Comparison of ENCODE assay signal across 9 mouse cellular contexts in genomic region chr7:143087070-143087579, GRCm38 (mm10). TPM values are rescaled to one million over a fixed set of nuclear protein-coding genes. Genes with fewer than 3 reads are reported as not detected.
A peak's percentile ranks its signal among the peaks of the same experiment; 100 is the strongest.
DNase-seq lines count a peak whose midpoint lies in the region; ATAC-seq and TF ChIP-seq lines count a peak whose summit lies in the region.
"Had no signal": no experiment of that assay in that cellular context is flagged by ENCODE, and none has a peak within 500 bp of the region (broad histone marks: within the 10 kb centered on the region; RNA-seq: fewer than 3 reads in every experiment).

No protein-coding gene starts in this region.

- no peaks in the 10 kb centered on the region for H3K36me3 ChIP-seq in ES-E14 (ENCODE audit: control insufficient read depth, insufficient read depth, low read length, poor library complexity, severe bottlenecking)
- no peaks in the 10 kb centered on the region for H3K36me3 ChIP-seq in forebrain, embryonic 14.5 days (ENCODE audit: control insufficient read depth, insufficient read depth, low read length)
- no peaks in the 10 kb centered on the region for H3K36me3 ChIP-seq in liver, postnatal 0 days (replicated peaks; ENCODE audit: insufficient read depth, low read length)

- no peak overlapping the region for H3K9ac ChIP-seq in ES-E14 (ENCODE audit: insufficient read depth, low read depth, low read length, poor library complexity, severe bottlenecking)
- H3K9ac ChIP-seq in forebrain, embryonic 14.5 days (ENCODE audit: low read length), result no peak overlapping the region
- no peak overlapping the region for H3K9ac ChIP-seq in liver, postnatal 0 days (replicated peaks)

- intact Hi-C loops in gastrocnemius, postnatal 14 days (cut with DNase I; ENCODE audit: low total_unique reads), result loop anchor here (2.0 kb wide), 1 partner anchor 80 kb away; no protein-coding TSS in a partner anchor

- no peaks in the 10 kb centered on the region; a peak in 1 of 4 replicates for H3K4me1 ChIP-seq in ES-E14 (ENCODE audit: control insufficient read depth in 2 of 2, insufficient read depth in 2 of 2, low read length in 2 of 2, poor library complexity in 1 of 2)
- no peaks in the 10 kb centered on the region for H3K4me1 ChIP-seq in forebrain, embryonic 14.5 days (ENCODE audit: control insufficient read depth, insufficient read depth, low read length)
- H3K4me1 ChIP-seq in liver, postnatal 0 days (ENCODE audit: insufficient read depth), result no peaks in the 10 kb centered on the region

- H3K4me2 ChIP-seq in forebrain, embryonic 14.5 days (ENCODE audit: low read length), result no peak overlapping the region
- no peak overlapping the region for H3K4me2 ChIP-seq in liver, postnatal 0 days (ENCODE audit: low read depth, low read length)

- in situ Hi-C loops in ES-E14 (cut with MboI; ENCODE audit: low sequenced_read_pairs in 2 of 2, unreplicated experiment in 2 of 2), result loop anchor here in 1 of 2 experiments (10.0 kb wide), 1 partner anchor 182 kb away; no protein-coding TSS in a partner anchor

- peak; percentile 59 for DNase-seq in gastrocnemius, postnatal 14 days
- DNase-seq in gastrocnemius, postnatal 25 days, result no peak
- no peak for DNase-seq in ES-E14 (ENCODE audit: low read depth, low spot score)
- peak; percentile 56 for DNase-seq in forebrain, embryonic 14.5 days (ENCODE audit: low spot score)
- DNase-seq in kidney, adult 11 months, result peak; percentile 50
- DNase-seq in liver, postnatal 0 days, result peak; percentile 53
- DNase-seq in retina, postnatal 7 days (ENCODE audit: low read depth, low spot score), result peak; percentile 34
- no peak for DNase-seq in layer of hippocampus, adult 9-11 months

- ATAC-seq in forebrain, embryonic 14.5 days, result peak; percentile 58; the same call in 1 of the 2 replicates
- 0 out of 2 replicates have a peak, but pooled peaks have one; percentile 15 for ATAC-seq in liver, postnatal 0 days

- H3K27me3 ChIP-seq in forebrain, embryonic 14.5 days (replicated peaks; ENCODE audit: control insufficient read depth, insufficient read depth, low read length), result no peaks in the 10 kb centered on the region
- no peaks in the 10 kb centered on the region for H3K27me3 ChIP-seq in liver, postnatal 0 days (ENCODE audit: insufficient read depth, low read length)

- 35% methylated on average over 4 of the region's 4 CpGs for WGBS in forebrain, embryonic 14.5 days
- 50% methylated on average over 4 of the region's 4 CpGs for WGBS in liver, postnatal 0 days (ENCODE audit: insufficient replicate concordance)

- TF ChIP-seq CTCF in liver, postnatal 0 days (IDR thresholded peaks at IDR 0.05; ENCODE audit: low read depth), result peak; percentile 65

- H3K27ac ChIP-seq in ES-E14 (ENCODE audit: insufficient read depth, low read depth, low read length, poor library complexity, severe bottlenecking), result no peak overlapping the region
- no peak overlapping the region for H3K27ac ChIP-seq in forebrain, embryonic 14.5 days (ENCODE audit: low read depth, low read length)
- no peak overlapping the region for H3K27ac ChIP-seq in liver, postnatal 0 days (ENCODE audit: low read depth)

- TF ChIP-seq EP300 in liver, postnatal 0 days (IDR thresholded peaks at IDR 0.05; ENCODE audit: low read depth), result no peak

- no peak overlapping the region for H3K4me3 ChIP-seq in ES-E14 (ENCODE audit: insufficient read depth in 1 of 2, low read depth in 1 of 2, low read length in 2 of 2, poor library complexity in 1 of 2, severe bottlenecking in 1 of 2)
- no peak overlapping the region for H3K4me3 ChIP-seq in forebrain, embryonic 14.5 days (ENCODE audit: low read depth, low read length)
- H3K4me3 ChIP-seq in liver, postnatal 0 days (ENCODE audit: low read depth, low read length), result no peak overlapping the region

- H3K9me3 ChIP-seq in ES-E14 (ENCODE audit: control insufficient read depth, insufficient read depth, low read depth, low read length), result no peaks in the 10 kb centered on the region
- no peaks in the 10 kb centered on the region for H3K9me3 ChIP-seq in forebrain, embryonic 14.5 days (replicated peaks; ENCODE audit: control insufficient read depth, low read length)
- H3K9me3 ChIP-seq in liver, postnatal 0 days (ENCODE audit: low read length), result no peaks in the 10 kb centered on the region

TF ChIP-seq in ES-E14, 5 proteins besides CTCF, POLR2A, EP300 and RAD21:
- TF ChIP-seq MAFK (IDR thresholded peaks at IDR 0.05; ENCODE audit: insufficient read depth, low read depth, low read length), result no peak
- no peak for TF ChIP-seq HCFC1 (IDR thresholded peaks at IDR 0.05; ENCODE audit: borderline replicate concordance, insufficient read depth, low read length)
- TF ChIP-seq ZC3H11A (IDR thresholded peaks at IDR 0.05; ENCODE audit: borderline replicate concordance, low read depth, low read length), result 0 out of 2 replicates have a peak, but pooled peaks have one; percentile 50
- no peak for TF ChIP-seq CHD2 (IDR thresholded peaks at IDR 0.05; ENCODE audit: low read depth, low read length)

RNA-seq across cellular contexts. Expression of gene Trpm5, which starts 7.3 kb away (rescaled TPM):
- total RNA-seq in gastrocnemius, postnatal 14 days (2021), result under 1 TPM; 0.38 to 0.51 TPM
- under 1 TPM in 1 of 2 experiments, not detected in 1; 0.13 TPM for total RNA-seq in gastrocnemius, postnatal 25 days (2021)
- 1.0 TPM in 2 replicates for total RNA-seq in ES-E14 (2012; rRNA removed)
- 1.4 and 2.0 TPM in 2 replicates for polyA plus RNA-seq in forebrain, embryonic 14.5 days (2014; fragmentation: Nextera tagmentation; extraction: Ambion mirVana)
- 0.13 and 0.42 TPM in 2 replicates for polyA plus RNA-seq in liver, postnatal 0 days (2015; fragmentation: Nextera tagmentation; extraction: Ambion mirVana)
- total RNA-seq: layer of hippocampus, postnatal 25 days had no signal

RNA-seq across cellular contexts. Expression of gene Tssc4, which starts 18.1 kb away (rescaled TPM):
- total RNA-seq in gastrocnemius, postnatal 14 days (2021), result 10 to 100 TPM in 1 of 2 experiments, 1 to 10 TPM in 1; 9.8 to 12.2 TPM
- total RNA-seq in gastrocnemius, postnatal 25 days (2021), result 1 to 10 TPM; 7.4 to 8.6 TPM
- total RNA-seq in ES-E14 (2012; rRNA removed), result 51.0 and 64.3 TPM in 2 replicates
- polyA plus RNA-seq in forebrain, embryonic 14.5 days (2014; fragmentation: Nextera tagmentation; extraction: Ambion mirVana), result 97.5 and 106 TPM in 2 replicates
- 24.1 and 25.2 TPM in 2 replicates for polyA plus RNA-seq in liver, postnatal 0 days (2015; fragmentation: Nextera tagmentation; extraction: Ambion mirVana)

RNA-seq across cellular contexts. Expression of gene Kcnq1, which starts 19.0 kb away (rescaled TPM):
- 1 to 10 TPM in 1 of 2 experiments, under 1 TPM in 1; 0.84 to 1.4 TPM for total RNA-seq in gastrocnemius, postnatal 14 days (2021)
- total RNA-seq in gastrocnemius, postnatal 25 days (2021), result under 1 TPM; 0.33 to 0.80 TPM
- total RNA-seq in ES-E14 (2012; rRNA removed), result 0.22 and 0.42 TPM in 2 replicates
- polyA plus RNA-seq in forebrain, embryonic 14.5 days (2014; fragmentation: Nextera tagmentation; extraction: Ambion mirVana), result 0.90 and 2.1 TPM in 2 replicates
- 0.37 and 0.63 TPM in 2 replicates for polyA plus RNA-seq in liver, postnatal 0 days (2015; fragmentation: Nextera tagmentation; extraction: Ambion mirVana)

RNA-seq across cellular contexts. Expression of gene Cd81, which starts 34.6 kb away (rescaled TPM):
- total RNA-seq in gastrocnemius, postnatal 14 days (2021), result 100 to 1,000 TPM; 176 to 209 TPM
- 100 to 1,000 TPM; 118 to 130 TPM for total RNA-seq in gastrocnemius, postnatal 25 days (2021)
- 403 and 951 TPM in 2 replicates for total RNA-seq in ES-E14 (2012; rRNA removed)
- 343 and 345 TPM in 2 replicates for polyA plus RNA-seq in forebrain, embryonic 14.5 days (2014; fragmentation: Nextera tagmentation; extraction: Ambion mirVana)
- polyA plus RNA-seq in liver, postnatal 0 days (2015; fragmentation: Nextera tagmentation; extraction: Ambion mirVana), result 213 and 231 TPM in 2 replicates

Comparison
In these comparisons a context has a peak if more than half of its experiments do, and no peak if none do; other contexts are left out.
1. DNase-seq: peak in gastrocnemius, postnatal 14 days (single experiment), forebrain, embryonic 14.5 days (single experiment), kidney, adult 11 months (single experiment), liver, postnatal 0 days (single experiment) and retina, postnatal 7 days (single experiment); none in gastrocnemius, postnatal 25 days (single experiment), ES-E14 (single experiment) and layer of hippocampus, adult 9-11 months (single experiment).